Mouse (Mus musculus): ENCODE results near the gene Rnase4. TPM values are rescaled to one million over a fixed set of nuclear protein-coding genes. Genes with fewer than 3 reads are reported as not detected.

Rnase4 gene
- polyA plus RNA-seq, 1 experiment from 2014 or later, result 166 TPM

DNA sequence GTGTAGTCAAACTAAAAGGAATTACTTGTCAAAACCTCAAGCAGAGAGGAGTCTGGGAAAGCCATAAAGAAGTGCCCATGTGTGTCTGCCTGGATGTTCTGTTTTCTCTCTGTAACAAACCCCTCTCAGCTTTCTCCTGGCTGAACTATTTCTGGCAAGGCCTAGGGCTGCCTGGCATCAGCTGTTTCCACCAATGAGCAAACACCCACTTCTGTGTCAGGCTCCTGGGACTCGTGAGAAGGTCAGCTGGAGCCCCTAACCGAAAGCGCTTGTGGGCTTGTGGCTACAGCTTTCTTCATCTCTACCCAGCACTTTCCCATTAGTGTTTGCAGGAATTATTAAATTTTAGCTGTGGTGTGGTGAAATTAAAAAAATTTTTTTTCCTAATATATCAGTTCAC, 21.1 kb downstream of the Rnase4 start:
- Histone ChIP-seq H3K4me3 (replicated peaks; ENCODE audit: low read length) (no peak overlapping the region), H3K4me1 (ENCODE audit: control insufficient read depth, insufficient read depth, low read length) (no peaks in the 10 kb centered on the region), H3K27ac (ENCODE audit: low read length) (no peak overlapping the region), H3K27me3 (ENCODE audit: control insufficient read depth, insufficient read depth, low read length) (no peaks in the 10 kb centered on the region), H3K4me2 (ENCODE audit: low read depth, low read length) (no peak overlapping the region), H3K9me3 (replicated peaks; ENCODE audit: control insufficient read depth, low read length) (peaks cover 5% of the 10 kb centered on the region; the same call in 1 of the 2 replicates), H3K9ac (ENCODE audit: low read length) (no peak overlapping the region), H3K36me3 (ENCODE audit: control insufficient read depth, insufficient read depth, low read length) (no peaks in the 10 kb centered on the region)
- 61% methylated on average over 3 of the region's 3 CpGs for WGBS
- ATAC-seq (ENCODE audit: insufficient read depth, low FRiP score), result no peak

DNA sequence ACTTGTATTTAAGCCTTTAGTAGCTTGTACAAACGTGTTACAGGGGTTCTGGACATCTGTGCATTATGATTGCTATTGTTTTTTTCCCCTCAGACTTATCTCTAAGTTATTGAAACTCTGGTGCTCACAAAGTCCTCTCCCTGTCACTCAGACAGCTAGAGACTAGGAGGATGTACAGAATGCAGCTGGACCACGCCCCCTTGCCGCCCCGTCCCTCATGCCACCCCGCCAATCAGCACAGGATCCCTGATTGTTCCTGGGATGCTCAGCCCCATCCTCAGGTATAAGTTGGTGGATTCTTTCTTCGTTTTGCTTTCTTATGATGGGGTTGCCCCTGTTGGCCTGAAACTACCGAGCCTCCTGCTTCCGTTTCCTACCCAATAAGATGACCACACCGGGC, 22.6 kb downstream of the Rnase4 start:
- no peaks in the 10 kb centered on the region for H3K36me3 ChIP-seq (ENCODE audit: control insufficient read depth, insufficient read depth, low read length)
- H3K27me3 ChIP-seq (ENCODE audit: control insufficient read depth, insufficient read depth, low read length), result no peaks in the 10 kb centered on the region
- no peak for ATAC-seq (ENCODE audit: insufficient read depth, low FRiP score)
- H3K9me3 ChIP-seq (replicated peaks; ENCODE audit: control insufficient read depth, low read length), result peaks cover 5% of the 10 kb centered on the region; the same call in 1 of the 2 replicates
- no peak overlapping the region for H3K9ac ChIP-seq (ENCODE audit: low read length)
- no peak overlapping the region for H3K27ac ChIP-seq (ENCODE audit: low read length)
- H3K4me1 ChIP-seq (ENCODE audit: control insufficient read depth, insufficient read depth, low read length), result no peaks in the 10 kb centered on the region
- H3K4me3 ChIP-seq (replicated peaks; ENCODE audit: low read length), result no peak overlapping the region
- WGBS, result 44% methylated on average over 9 of the region's 9 CpGs
- no peak overlapping the region for H3K4me2 ChIP-seq (ENCODE audit: low read depth, low read length)

DNA sequence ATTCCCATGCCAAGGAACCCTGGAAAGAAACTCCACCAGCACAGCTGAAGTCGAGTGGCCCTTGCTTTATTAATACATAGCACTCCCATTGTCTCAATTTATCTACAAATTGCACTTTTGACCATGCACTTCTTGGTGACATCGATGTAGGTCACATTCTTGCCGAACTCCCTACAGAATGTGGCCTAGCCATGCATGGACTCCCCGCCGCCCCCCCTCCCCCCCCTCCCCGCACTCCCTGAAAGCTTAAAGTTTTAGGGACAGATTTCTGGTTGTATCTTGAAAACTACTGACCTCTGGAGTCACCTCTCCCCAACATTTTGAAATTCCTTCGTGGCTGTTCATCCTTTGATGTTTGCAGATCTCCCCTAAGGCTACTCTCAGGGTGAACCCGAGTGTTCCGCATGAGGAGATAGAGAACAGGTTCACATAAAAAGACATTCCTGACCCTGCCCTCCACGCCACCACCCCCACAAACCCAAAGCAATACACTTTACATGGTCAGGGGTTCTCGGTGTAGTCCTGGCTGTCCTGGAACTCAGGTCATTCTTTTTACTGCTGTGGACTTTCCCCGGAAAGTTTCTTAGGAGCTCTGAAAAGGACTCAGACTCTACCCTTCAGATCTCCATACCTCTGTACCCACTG, 23.2 kb downstream of the Rnase4 start, which contains the start of gene Eddm3b:
TSS of gene Eddm3b (plus strand) at position 511 of the 645 bp plus-strand sequence.
- ATAC-seq (ENCODE audit: insufficient read depth, low FRiP score), result no peak
- Histone ChIP-seq H3K4me1 (ENCODE audit: control insufficient read depth, insufficient read depth, low read length) (no peaks in the 10 kb centered on the region), H3K27ac (ENCODE audit: low read length) (no peak within 1 kb of the TSS), H3K9me3 (replicated peaks; ENCODE audit: control insufficient read depth, low read length) (peaks cover 5% of the 10 kb centered on the region; the same call in 1 of the 2 replicates), H3K36me3 (ENCODE audit: control insufficient read depth, insufficient read depth, low read length) (no peaks in the 10 kb centered on the region), H3K4me3 (replicated peaks; ENCODE audit: low read length) (no peak within 1 kb of the TSS), H3K9ac (ENCODE audit: low read length) (no peak within 1 kb of the TSS), H3K4me2 (ENCODE audit: low read depth, low read length) (no peak within 1 kb of the TSS), H3K27me3 (ENCODE audit: control insufficient read depth, insufficient read depth, low read length) (no peaks in the 10 kb centered on the region)
- WGBS, result 50% methylated on average over 12 of the region's 12 CpGs

DNA sequence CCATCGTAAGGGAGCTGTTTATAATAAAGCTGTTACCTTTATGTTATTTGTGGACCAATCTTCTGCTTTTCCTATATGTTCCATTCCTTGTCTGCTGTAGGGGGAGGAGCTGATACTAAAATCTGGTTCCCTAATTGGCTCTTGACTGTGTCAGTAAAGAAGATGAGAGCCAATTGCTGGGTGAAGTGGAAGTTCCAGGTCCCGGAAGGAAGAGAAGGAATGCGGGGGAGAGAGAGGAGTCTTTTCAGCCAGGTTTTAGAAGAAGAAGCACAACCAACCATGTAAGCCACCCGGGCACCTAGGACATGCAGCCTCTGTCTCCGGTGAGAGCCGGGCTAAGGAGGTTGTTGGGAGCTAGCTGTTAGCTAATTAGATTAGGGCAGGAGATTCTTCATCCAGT, 34.8 kb downstream of the Rnase4 start:
- 84% methylated on average over 6 of the region's 6 CpGs for WGBS
- H3K4me3 ChIP-seq (replicated peaks; ENCODE audit: low read length), result no peak overlapping the region
- no peak overlapping the region for H3K9ac ChIP-seq (ENCODE audit: low read length)
- ATAC-seq (ENCODE audit: insufficient read depth, low FRiP score), result no peak
- no peaks in the 10 kb centered on the region for H3K27me3 ChIP-seq (ENCODE audit: control insufficient read depth, insufficient read depth, low read length)
- H3K4me1 ChIP-seq (ENCODE audit: control insufficient read depth, insufficient read depth, low read length), result no peaks in the 10 kb centered on the region; the same call in 1 of the 2 replicates
- no peaks in the 10 kb centered on the region for H3K9me3 ChIP-seq (replicated peaks; ENCODE audit: control insufficient read depth, low read length)
- H3K36me3 ChIP-seq (ENCODE audit: control insufficient read depth, insufficient read depth, low read length), result no peaks in the 10 kb centered on the region
- no peak overlapping the region for H3K27ac ChIP-seq (ENCODE audit: low read length)
- H3K4me2 ChIP-seq (ENCODE audit: low read depth, low read length), result no peak overlapping the region

DNA sequence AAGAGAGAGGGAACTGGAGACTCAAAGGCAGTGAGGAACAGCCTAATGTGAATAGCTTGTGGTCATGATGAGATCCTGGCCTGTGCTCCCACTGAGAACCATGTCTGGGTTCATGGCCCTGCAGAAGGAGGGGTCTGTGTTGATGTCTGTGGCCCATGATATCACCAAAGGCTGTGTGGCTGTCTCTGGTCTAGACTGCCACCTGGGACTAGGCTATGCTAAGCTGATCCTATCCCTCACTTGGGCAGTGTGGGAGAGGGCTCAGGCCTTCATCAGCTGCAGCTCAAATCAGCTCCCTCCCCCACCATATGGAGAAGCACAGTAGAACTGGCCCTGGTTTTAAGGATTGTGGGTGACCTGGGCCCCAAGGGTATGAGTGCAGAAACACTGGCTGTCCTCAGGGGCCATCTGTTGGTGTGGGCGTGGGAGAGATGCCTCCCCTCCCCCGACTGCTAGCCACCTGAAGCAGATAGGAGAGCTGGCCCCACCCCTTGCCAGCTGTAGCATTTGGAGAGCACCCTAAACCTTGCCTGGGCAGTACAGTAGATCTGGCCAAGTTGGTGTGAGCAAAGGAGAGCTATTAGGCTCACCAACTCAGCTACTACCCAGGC, 36.9 kb downstream of the Rnase4 start:
- Histone ChIP-seq H3K36me3 (ENCODE audit: control insufficient read depth, insufficient read depth, low read length) (no peaks in the 10 kb centered on the region), H3K4me3 (replicated peaks; ENCODE audit: low read length) (no peak overlapping the region), H3K9ac (ENCODE audit: low read length) (no peak overlapping the region), H3K4me1 (ENCODE audit: control insufficient read depth, insufficient read depth, low read length) (no peaks in the 10 kb centered on the region; the same call in 1 of the 2 replicates), H3K4me2 (ENCODE audit: low read depth, low read length) (no peak overlapping the region), H3K27ac (ENCODE audit: low read length) (no peak overlapping the region), H3K9me3 (replicated peaks; ENCODE audit: control insufficient read depth, low read length) (no peaks in the 10 kb centered on the region), H3K27me3 (ENCODE audit: control insufficient read depth, insufficient read depth, low read length) (no peaks in the 10 kb centered on the region)
- WGBS, result 52% methylated on average over 2 of the region's 2 CpGs
- ATAC-seq (ENCODE audit: insufficient read depth, low FRiP score), result peak; percentile 63; the same call in 1 of the 2 replicates

DNA sequence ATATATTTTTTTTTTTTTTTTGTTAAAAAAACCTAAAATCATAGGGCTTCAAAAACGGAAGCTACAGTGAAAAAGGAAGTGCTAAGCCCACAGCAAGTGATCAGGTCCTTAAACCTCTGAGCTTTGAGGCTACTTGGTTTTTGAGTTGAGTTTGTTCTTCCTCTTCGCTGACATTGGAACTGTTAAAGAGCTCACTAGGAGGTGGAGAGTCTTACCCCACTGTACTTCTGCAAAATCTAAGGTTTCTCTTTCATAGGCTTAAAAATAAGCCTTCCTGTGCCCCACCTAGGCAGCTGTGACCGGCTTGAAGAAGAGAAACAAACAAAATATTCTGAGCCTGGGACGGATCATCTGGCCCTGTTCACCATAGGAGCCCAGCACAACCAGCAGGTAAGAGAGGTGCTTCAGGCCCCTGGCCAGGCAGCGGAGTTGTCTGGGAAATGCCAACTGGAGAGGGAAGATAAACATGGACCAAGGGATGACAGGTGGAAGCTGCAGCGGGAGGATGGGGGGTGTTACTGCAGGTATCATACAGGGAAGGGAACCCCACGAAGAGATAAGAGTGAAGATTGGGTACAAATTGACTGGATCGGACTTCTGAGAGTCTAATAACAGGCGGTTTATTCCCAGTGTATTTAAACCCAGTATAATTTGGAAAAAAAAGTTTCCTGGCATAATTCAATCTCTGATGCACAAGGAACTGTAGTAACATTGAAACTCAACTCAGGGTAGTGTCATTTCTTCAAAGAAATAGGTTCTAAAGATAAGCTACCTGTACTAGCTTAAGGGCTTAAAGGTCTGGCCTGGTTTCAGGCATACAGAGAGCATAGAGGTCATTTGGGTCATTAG, 38.1 kb downstream of the Rnase4 start:
- 72% methylated on average over 9 of the region's 9 CpGs for WGBS

DNA sequence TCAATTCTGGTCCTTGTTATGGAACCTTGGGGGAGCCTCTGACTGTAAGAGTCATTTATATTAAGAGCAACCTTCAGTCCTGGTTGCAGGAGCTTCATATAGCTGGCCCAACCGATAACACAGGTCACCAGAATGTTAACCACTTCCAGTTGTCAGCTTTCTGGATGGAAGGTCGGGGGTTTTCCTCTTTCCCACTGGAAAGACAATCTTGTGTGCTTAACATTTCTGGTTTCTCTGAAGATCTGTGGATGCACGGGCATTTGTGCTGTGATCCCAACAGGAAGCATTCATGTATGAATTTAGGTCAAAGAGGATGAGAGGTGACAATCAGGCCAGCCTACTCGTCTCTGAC, 38.7 kb downstream of the Rnase4 start:
- H3K4me1 ChIP-seq (ENCODE audit: control insufficient read depth, insufficient read depth, low read length), result no peaks in the 10 kb centered on the region; the same call in 1 of the 2 replicates
- H3K27me3 ChIP-seq (ENCODE audit: control insufficient read depth, insufficient read depth, low read length), result no peaks in the 10 kb centered on the region
- H3K27ac ChIP-seq (ENCODE audit: low read length), result no peak overlapping the region
- 67% methylated on average over 4 of the region's 4 CpGs for WGBS
- no peaks in the 10 kb centered on the region for H3K9me3 ChIP-seq (replicated peaks; ENCODE audit: control insufficient read depth, low read length)
- ATAC-seq (ENCODE audit: insufficient read depth, low FRiP score), result no peak
- no peak overlapping the region for H3K4me3 ChIP-seq (replicated peaks; ENCODE audit: low read length)
- no peak overlapping the region for H3K4me2 ChIP-seq (ENCODE audit: low read depth, low read length)
- H3K9ac ChIP-seq (ENCODE audit: low read length), result no peak overlapping the region
- H3K36me3 ChIP-seq (ENCODE audit: control insufficient read depth, insufficient read depth, low read length), result no peaks in the 10 kb centered on the region

More for the DNA sequence above, 38.1 kb downstream of the Rnase4 start:
- H3K27ac ChIP-seq (ENCODE audit: low read length), result peak overlapping the region; percentile 33; the same call in 1 of the 2 replicates
- H3K4me2 ChIP-seq (ENCODE audit: low read depth, low read length), result no peak overlapping the region
- no peaks in the 10 kb centered on the region for H3K9me3 ChIP-seq (replicated peaks; ENCODE audit: control insufficient read depth, low read length)
- peak overlapping the region; percentile 8; the same call in 1 of the 2 replicates for H3K4me3 ChIP-seq (replicated peaks; ENCODE audit: low read length)
- ATAC-seq (ENCODE audit: insufficient read depth, low FRiP score), result no peak
- H3K4me1 ChIP-seq (ENCODE audit: control insufficient read depth, insufficient read depth, low read length), result no peaks in the 10 kb centered on the region; the same call in 1 of the 2 replicates
- H3K27me3 ChIP-seq (ENCODE audit: control insufficient read depth, insufficient read depth, low read length), result no peaks in the 10 kb centered on the region
- no peaks in the 10 kb centered on the region for H3K36me3 ChIP-seq (ENCODE audit: control insufficient read depth, insufficient read depth, low read length)
- H3K9ac ChIP-seq (ENCODE audit: low read length), result no peak overlapping the region

DNA sequence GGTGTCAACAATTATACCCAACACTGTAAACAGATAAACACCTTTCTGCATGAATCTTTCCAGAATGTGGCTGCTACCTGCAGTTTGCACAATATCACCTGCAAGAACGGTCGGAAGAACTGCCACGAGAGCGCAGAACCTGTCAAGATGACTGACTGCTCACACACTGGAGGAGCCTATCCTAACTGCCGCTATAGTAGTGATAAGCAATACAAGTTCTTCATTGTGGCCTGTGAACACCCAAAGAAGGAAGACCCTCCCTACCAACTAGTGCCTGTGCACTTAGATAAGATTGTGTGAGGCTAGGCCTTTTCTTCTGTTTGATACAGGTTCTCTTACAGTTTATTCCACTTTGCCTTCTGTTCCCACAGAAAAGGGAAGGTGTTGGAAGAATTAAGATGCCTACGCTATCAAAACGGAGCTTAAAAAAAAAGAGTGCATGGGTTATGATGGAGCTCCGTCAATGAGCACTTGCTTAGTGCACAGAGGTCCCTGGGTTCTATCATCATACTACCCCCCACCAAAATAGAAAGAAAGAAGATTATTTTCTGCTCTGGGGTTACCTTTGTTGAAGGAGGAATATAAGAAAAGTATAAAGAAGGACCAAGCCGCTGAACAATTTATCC, 39.6 kb downstream of the Rnase4 start:
- WGBS, result 67% methylated on average over 9 of the region's 9 CpGs
- ATAC-seq (ENCODE audit: insufficient read depth, low FRiP score), result 0 out of 2 replicates have a peak, but pooled peaks have one; percentile 37
- H3K4me2 ChIP-seq (ENCODE audit: low read depth, low read length), result no peak overlapping the region
- no peak overlapping the region for H3K4me3 ChIP-seq (replicated peaks; ENCODE audit: low read length)
- no peaks in the 10 kb centered on the region for H3K9me3 ChIP-seq (replicated peaks; ENCODE audit: control insufficient read depth, low read length)
- H3K27ac ChIP-seq (ENCODE audit: low read length), result no peak overlapping the region
- H3K4me1 ChIP-seq (ENCODE audit: control insufficient read depth, insufficient read depth, low read length), result no peaks in the 10 kb centered on the region; the same call in 1 of the 2 replicates
- H3K36me3 ChIP-seq (ENCODE audit: control insufficient read depth, insufficient read depth, low read length), result no peaks in the 10 kb centered on the region
- no peaks in the 10 kb centered on the region for H3K27me3 ChIP-seq (ENCODE audit: control insufficient read depth, insufficient read depth, low read length)
- H3K9ac ChIP-seq (ENCODE audit: low read length), result no peak overlapping the region
